Mouse (Mus musculus): Measurements from ENCODE around the gene Kitl. TPM values are rescaled to one million over a fixed set of nuclear protein-coding genes. Genes with fewer than 3 reads are reported as not detected.

Gene Kitl
- polyA plus RNA-seq (2016; fragmentation: Nextera tagmentation; extraction: Ambion mirVana): 17.8 and 19.4 TPM in 2 replicates

DNA sequence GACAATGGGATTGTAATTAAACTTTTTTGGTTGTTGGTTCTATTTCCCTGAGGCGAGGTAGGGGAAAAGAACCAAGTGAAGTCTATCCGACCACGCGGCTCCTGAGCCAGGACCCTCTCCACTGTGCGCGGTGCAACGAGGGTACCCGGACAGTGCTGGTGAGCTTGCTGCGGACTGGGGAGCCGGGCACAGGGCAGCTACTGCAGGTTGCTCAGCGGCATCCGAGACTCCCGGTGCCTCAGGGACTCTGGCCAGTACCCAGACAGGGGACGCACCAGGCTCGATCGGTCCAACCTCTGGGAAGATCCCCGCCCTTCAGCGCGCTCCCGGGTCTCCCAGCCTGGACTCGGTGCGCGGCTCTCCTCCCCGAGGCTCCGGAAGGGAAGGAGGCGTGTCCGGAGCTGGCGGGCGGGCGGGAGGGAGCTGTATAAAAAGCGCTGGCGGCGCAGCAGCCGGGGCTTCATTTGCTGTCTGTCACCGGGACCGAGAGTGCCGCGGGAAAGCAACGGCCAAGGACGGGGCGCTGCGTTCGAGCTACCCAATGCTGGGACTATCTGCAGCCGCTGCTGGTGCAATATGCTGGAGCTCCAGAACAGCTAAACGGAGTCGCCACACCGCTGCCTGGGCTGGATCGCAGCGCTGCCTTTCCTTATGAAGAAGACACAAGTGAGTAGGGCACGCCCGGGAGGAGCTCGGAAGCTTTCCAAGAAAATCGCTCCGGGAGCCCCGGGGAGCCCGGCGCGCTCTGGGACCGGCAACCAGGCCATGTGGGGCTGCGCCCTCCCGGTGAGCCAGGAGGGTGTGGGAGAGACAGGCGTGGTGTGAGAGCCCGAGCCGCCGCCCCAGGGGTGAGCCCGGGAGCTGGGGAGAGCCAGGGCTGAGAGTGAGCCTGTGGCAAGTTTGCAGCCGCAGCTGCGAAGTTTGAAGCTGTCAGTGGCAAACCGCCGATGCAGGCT, at the start of gene Kitl:
TSS of gene Kitl (plus strand) at position 261 of the 956 bp plus-strand sequence.
- peak within 1 kb of the TSS; percentile 73 for H3K27ac ChIP-seq (ENCODE audit: poor library complexity, severe bottlenecking)
- H3K36me3 ChIP-seq: no peaks in the 10 kb centered on the region
- no peaks in the 10 kb centered on the region for H3K27me3 ChIP-seq (replicated peaks)
- H3K9me3 ChIP-seq (replicated peaks): no peaks in the 10 kb centered on the region
- ATAC-seq (ENCODE audit: insufficient number of reproducible peaks, low FRiP score): peak; percentile 87
- peak within 1 kb of the TSS; percentile 85 for H3K4me2 ChIP-seq
- peak within 1 kb of the TSS; percentile 81 for H3K4me3 ChIP-seq
- under 1% methylated on average over 70 of the region's 70 CpGs for WGBS
- H3K9ac ChIP-seq: peak within 1 kb of the TSS; percentile 82
- H3K4me1 ChIP-seq (replicated peaks): peaks cover 31% of the 10 kb centered on the region

DNA sequence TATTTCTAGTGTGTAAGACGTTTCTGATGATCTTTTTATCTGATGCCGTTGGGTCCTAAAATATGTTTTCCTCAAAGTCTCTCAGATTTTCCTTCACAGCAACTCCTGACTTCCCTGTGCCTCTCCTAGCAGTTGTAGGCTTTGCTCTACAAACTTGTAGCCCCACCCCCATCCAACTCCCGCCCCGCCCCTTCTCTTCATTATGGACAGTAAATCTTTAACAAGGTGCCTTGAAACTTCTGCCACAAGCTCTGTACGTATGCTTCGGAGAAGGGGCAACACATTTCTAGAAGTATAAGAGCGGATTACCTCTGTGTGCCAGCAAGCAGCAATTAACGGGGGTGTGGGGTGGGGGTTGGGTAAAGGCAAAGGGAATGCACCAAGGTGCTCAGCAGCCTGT, 42.6 kb upstream of the Kitl start:
- Histone ChIP-seq H3K4me2 (no peak overlapping the region), H3K36me3 (no peaks in the 10 kb centered on the region), H3K4me3 (no peak overlapping the region), H3K9me3 (replicated peaks) (no peaks in the 10 kb centered on the region), H3K4me1 (replicated peaks) (no peaks in the 10 kb centered on the region), H3K9ac (no peak overlapping the region), H3K27me3 (replicated peaks) (no peaks in the 10 kb centered on the region), H3K27ac (ENCODE audit: poor library complexity, severe bottlenecking) (no peak overlapping the region)
- 64% methylated on average over 8 of the region's 8 CpGs for WGBS
- no peak for ATAC-seq (ENCODE audit: insufficient number of reproducible peaks, low FRiP score)

DNA sequence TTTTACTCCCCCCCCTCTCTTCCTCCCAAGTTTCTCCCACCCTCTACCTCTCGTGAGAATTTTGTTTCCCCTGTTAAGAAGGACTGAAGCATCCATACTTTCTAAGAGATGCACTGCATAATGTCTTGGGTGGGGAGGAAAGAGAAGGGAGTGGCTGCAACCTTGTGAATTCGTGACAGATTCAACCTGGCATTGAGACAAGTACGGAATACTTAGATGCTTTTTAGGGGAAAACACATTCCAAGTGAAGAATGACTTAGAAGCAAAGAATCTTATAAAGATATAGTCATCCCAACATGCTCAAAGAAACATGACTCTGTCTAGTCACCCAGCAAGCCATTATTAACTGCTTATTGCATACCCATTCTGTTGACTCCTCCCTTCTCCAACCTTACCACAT, 35.3 kb upstream of the Kitl start:
- WGBS: 66% methylated on average over 3 of the region's 3 CpGs
- no peaks in the 10 kb centered on the region for H3K36me3 ChIP-seq
- no peaks in the 10 kb centered on the region for H3K27me3 ChIP-seq (replicated peaks)
- H3K4me1 ChIP-seq (replicated peaks): no peaks in the 10 kb centered on the region
- no peak overlapping the region for H3K9ac ChIP-seq
- no peaks in the 10 kb centered on the region for H3K9me3 ChIP-seq (replicated peaks)
- no peak for ATAC-seq (ENCODE audit: insufficient number of reproducible peaks, low FRiP score)
- no peak overlapping the region for H3K4me3 ChIP-seq
- no peak overlapping the region for H3K27ac ChIP-seq (ENCODE audit: poor library complexity, severe bottlenecking)
- no peak overlapping the region for H3K4me2 ChIP-seq

- 67% methylated on average over 2 of the region's 2 CpGs for WGBS
Measured at GRCm38 (mm10) chr10:99980916-99981315, 34.5 kb upstream of the Kitl start.

DNA sequence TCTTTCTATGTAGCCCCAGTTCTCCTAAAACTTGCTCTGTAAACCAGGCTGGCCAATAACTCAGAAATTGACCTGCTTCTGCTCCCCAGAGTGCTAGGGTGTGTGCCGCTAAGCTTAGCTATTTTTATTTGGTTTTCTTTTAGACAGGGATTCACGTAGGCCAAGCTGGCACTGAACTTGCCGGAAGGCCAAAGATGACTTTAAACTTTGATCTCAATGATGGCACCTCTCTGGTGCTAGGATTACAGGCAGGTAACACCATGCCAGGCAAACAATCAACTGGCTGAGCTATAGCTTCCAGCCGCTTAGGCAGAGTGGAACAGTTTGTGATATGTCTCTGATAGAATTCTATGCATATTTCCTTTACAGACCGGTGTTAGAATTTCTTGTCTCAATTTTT, 33.5 kb upstream of the Kitl start:
- 74% methylated on average over 5 of the region's 5 CpGs for WGBS
- Histone ChIP-seq H3K4me1 (replicated peaks) (no peaks in the 10 kb centered on the region), H3K36me3 (no peaks in the 10 kb centered on the region), H3K9ac (no peak overlapping the region), H3K27me3 (replicated peaks) (no peaks in the 10 kb centered on the region), H3K4me2 (no peak overlapping the region), H3K4me3 (no peak overlapping the region), H3K27ac (ENCODE audit: poor library complexity, severe bottlenecking) (no peak overlapping the region), H3K9me3 (replicated peaks) (no peaks in the 10 kb centered on the region)
- no peak for ATAC-seq (ENCODE audit: insufficient number of reproducible peaks, low FRiP score)

More at GRCm38 (mm10) chr10:99980916-99981315, 34.5 kb upstream of the Kitl start:
- Histone ChIP-seq H3K4me1 (replicated peaks) (no peaks in the 10 kb centered on the region), H3K4me3 (no peak overlapping the region), H3K4me2 (no peak overlapping the region), H3K27me3 (replicated peaks) (no peaks in the 10 kb centered on the region), H3K36me3 (no peaks in the 10 kb centered on the region), H3K27ac (ENCODE audit: poor library complexity, severe bottlenecking) (no peak overlapping the region), H3K9me3 (replicated peaks) (no peaks in the 10 kb centered on the region), H3K9ac (no peak overlapping the region)
- ATAC-seq (ENCODE audit: insufficient number of reproducible peaks, low FRiP score): no peak

DNA sequence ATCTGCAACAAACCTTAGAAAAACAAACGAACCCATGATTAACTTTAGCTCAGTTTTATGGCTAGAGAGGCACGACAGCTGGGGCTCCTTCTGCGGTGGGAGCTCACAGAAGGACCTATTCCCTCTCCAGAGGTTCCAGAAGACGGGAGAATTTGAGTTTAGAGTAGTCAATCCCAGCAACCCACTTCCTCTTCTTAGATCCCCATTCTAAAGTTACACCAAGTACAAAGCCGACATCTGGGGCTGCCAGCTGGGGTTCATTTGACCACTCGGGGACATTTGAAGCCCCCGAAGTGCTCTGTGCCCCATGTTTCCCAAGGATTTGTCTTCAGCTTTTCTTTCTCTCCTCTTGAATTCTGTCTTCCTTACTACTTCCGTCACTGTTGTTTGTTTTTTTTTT, 28.7 kb upstream of the Kitl start:
- Histone ChIP-seq H3K4me2 (no peak overlapping the region), H3K4me3 (no peak overlapping the region), H3K27me3 (replicated peaks) (no peaks in the 10 kb centered on the region), H3K9me3 (replicated peaks) (no peaks in the 10 kb centered on the region), H3K36me3 (no peaks in the 10 kb centered on the region), H3K4me1 (replicated peaks) (0 out of 2 replicates have a peak, but pooled peaks cover 4% of the 10 kb centered on the region), H3K9ac (no peak overlapping the region), H3K27ac (ENCODE audit: poor library complexity, severe bottlenecking) (no peak overlapping the region)
- WGBS: 76% methylated on average over 8 of the region's 8 CpGs
- ATAC-seq (ENCODE audit: insufficient number of reproducible peaks, low FRiP score): no peak

- H3K4me1 ChIP-seq (replicated peaks): peaks cover 10% of the 10 kb centered on the region
- no peak overlapping the region for H3K27ac ChIP-seq (ENCODE audit: poor library complexity, severe bottlenecking)
- H3K9me3 ChIP-seq (replicated peaks): no peaks in the 10 kb centered on the region
- no peak for ATAC-seq (ENCODE audit: insufficient number of reproducible peaks, low FRiP score)
- H3K4me3 ChIP-seq: no peak overlapping the region
- no peaks in the 10 kb centered on the region for H3K27me3 ChIP-seq (replicated peaks)
- H3K36me3 ChIP-seq: no peaks in the 10 kb centered on the region
- H3K4me2 ChIP-seq: no peak overlapping the region
- H3K9ac ChIP-seq: no peak overlapping the region
Measured at GRCm38 (mm10) chr10:99989758-99990157, 25.7 kb upstream of the Kitl start.

DNA sequence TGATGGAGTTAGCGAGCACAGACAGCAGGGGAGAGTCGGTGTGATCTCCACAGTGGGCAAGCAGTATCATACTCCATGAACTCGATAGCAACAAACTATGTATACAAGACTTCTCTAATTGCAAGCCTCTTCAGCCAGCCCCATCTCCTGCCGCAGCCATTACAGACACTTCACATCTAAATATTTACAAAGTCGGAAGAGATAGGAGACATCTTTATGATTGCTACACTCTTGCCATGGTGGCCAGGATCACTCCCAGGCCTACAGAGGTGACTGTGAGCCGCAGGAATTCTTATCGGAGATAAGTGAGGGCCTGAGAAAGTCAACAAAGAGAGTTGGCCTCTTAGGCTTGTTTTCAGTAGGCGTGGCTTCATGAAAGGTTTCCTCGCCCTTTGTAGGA, 23.3 kb upstream of the Kitl start:
- no peak overlapping the region for H3K9ac ChIP-seq
- H3K4me1 ChIP-seq (replicated peaks): peaks cover 10% of the 10 kb centered on the region
- no peak overlapping the region for H3K27ac ChIP-seq (ENCODE audit: poor library complexity, severe bottlenecking)
- H3K27me3 ChIP-seq (replicated peaks): no peaks in the 10 kb centered on the region
- H3K36me3 ChIP-seq: no peaks in the 10 kb centered on the region
- WGBS: 30% methylated on average over 9 of the region's 9 CpGs
- no peaks in the 10 kb centered on the region for H3K9me3 ChIP-seq (replicated peaks)
- H3K4me2 ChIP-seq: no peak overlapping the region
- ATAC-seq (ENCODE audit: insufficient number of reproducible peaks, low FRiP score): no peak
- H3K4me3 ChIP-seq: no peak overlapping the region

GRCm38 (mm10) chr10:100001452-100001851, 14.0 kb upstream of the Kitl start:
- Histone ChIP-seq H3K27ac (ENCODE audit: poor library complexity, severe bottlenecking) (no peak overlapping the region), H3K9ac (no peak overlapping the region), H3K27me3 (replicated peaks) (no peaks in the 10 kb centered on the region), H3K9me3 (replicated peaks) (no peaks in the 10 kb centered on the region), H3K36me3 (no peaks in the 10 kb centered on the region), H3K4me2 (no peak overlapping the region), H3K4me3 (no peak overlapping the region), H3K4me1 (replicated peaks) (no peaks in the 10 kb centered on the region)
- no peak for ATAC-seq (ENCODE audit: insufficient number of reproducible peaks, low FRiP score)
- WGBS: 82% methylated on average over 4 of the region's 4 CpGs

DNA sequence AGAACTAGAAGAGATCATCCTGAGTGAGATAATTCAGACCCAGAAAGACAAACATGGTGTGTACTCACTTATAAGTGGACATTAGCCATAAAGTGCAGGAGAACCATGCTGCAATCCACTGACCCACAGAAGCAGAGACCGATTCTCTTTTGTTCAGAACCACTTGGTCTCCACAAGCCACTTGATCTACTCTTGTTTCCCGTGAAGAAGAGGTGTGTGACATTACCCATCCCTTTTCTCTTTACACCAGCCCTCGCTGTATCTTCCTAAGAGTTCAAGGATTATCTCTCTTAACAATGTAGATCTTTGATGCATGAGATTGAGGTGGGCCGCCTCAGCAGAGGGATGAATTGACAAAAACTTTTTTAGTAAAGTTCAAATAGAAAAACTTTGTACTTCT, 11.6 kb upstream of the Kitl start:
- Histone ChIP-seq H3K27me3 (replicated peaks) (no peaks in the 10 kb centered on the region), H3K4me2 (no peak overlapping the region), H3K4me1 (replicated peaks) (no peaks in the 10 kb centered on the region), H3K9me3 (replicated peaks) (no peaks in the 10 kb centered on the region), H3K27ac (ENCODE audit: poor library complexity, severe bottlenecking) (no peak overlapping the region), H3K4me3 (no peak overlapping the region), H3K36me3 (no peaks in the 10 kb centered on the region), H3K9ac (no peak overlapping the region)
- 83% methylated on average over 4 of the region's 4 CpGs for WGBS
- ATAC-seq (ENCODE audit: insufficient number of reproducible peaks, low FRiP score): no peak

GRCm38 (mm10) chr10:100009681-100010080, 5.7 kb upstream of the Kitl start:
- no peak for ATAC-seq (ENCODE audit: insufficient number of reproducible peaks, low FRiP score)
- Histone ChIP-seq H3K4me1 (replicated peaks) (no peaks in the 10 kb centered on the region), H3K36me3 (no peaks in the 10 kb centered on the region), H3K4me3 (no peak overlapping the region), H3K9me3 (replicated peaks) (no peaks in the 10 kb centered on the region), H3K4me2 (no peak overlapping the region), H3K9ac (no peak overlapping the region), H3K27me3 (replicated peaks) (no peaks in the 10 kb centered on the region), H3K27ac (ENCODE audit: poor library complexity, severe bottlenecking) (no peak overlapping the region)
- WGBS: 81% methylated on average over 6 of the region's 6 CpGs
